Mouse (Mus musculus) thymus, adult 2 months (tissue): ENCODE measurements around the gene Asic3. TPM values are rescaled to one million over a fixed set of nuclear protein-coding genes. Genes with fewer than 3 reads are reported as not detected.

Experiments
- DNase-seq: peaks from one replicate; pipeline ENCODE4 v3.0.0; 2021
- H3K27ac ChIP-seq: fragments of 200-500 bp; 2 replicates; pipeline ENCODE4 v1.5.1; 2012; ENCODE audit warnings: low read length, control low read depth; ENCODE audit not compliant: control insufficient read depth, insufficient read depth
- H3K27me3 ChIP-seq: fragments of 200-500 bp; 2 replicates; pipeline ENCODE4 v1.6.1; 2012; ENCODE audit warnings: mild to moderate bottlenecking, low read length, moderate library complexity, mixed read lengths; ENCODE audit not compliant: control insufficient read depth, insufficient read depth
- H3K36me3 ChIP-seq: fragments of 200-500 bp; 2 replicates; pipeline ENCODE4 v1.6.1; 2012; ENCODE audit warnings: mild to moderate bottlenecking, low read length, moderate library complexity; ENCODE audit not compliant: control insufficient read depth, insufficient read depth
- H3K4me1 ChIP-seq: fragments of 200-500 bp; replicated peaks from 2 replicates; pipeline ENCODE4 v1.6.1; 2012; ENCODE audit warnings: low read length; ENCODE audit not compliant: control insufficient read depth, insufficient read depth
- H3K4me3 ChIP-seq: fragments of 200-500 bp; 2 replicates; pipeline ENCODE4 v1.5.1; 2012; ENCODE audit warnings: mild to moderate bottlenecking, low read length, control low read depth, moderate library complexity; ENCODE audit not compliant: control insufficient read depth, insufficient read depth
- CTCF ChIP-seq: fragments of 200-500 bp; IDR thresholded peaks from 2 replicates; pipeline ENCODE4 v1.5.1; 2012; ENCODE audit warnings: mild to moderate bottlenecking, control low read depth, low read length, moderate library complexity, borderline replicate concordance; ENCODE audit not compliant: control insufficient read depth, poor library complexity, insufficient read depth; ENCODE audit errors: extremely low read depth
- POLR2A ChIP-seq: fragments of 200-500 bp; IDR thresholded peaks from 2 replicates; pipeline ENCODE4 v1.6.1; 2012; ENCODE audit warnings: mild to moderate bottlenecking, low read length, control low read depth, moderate library complexity; ENCODE audit not compliant: control insufficient read depth, poor library complexity, insufficient read depth; ENCODE audit errors: extremely low read depth
- WGBS: fragments of 180-500 bp; shearing (Covaris S2); methylation state at CpG from one replicate; pipeline ENCODE4 v1.1.7; 2018; 5-methylcytosine and 5-hydroxymethylcytosine counted together
- polyA plus RNA-seq: library from polyadenylated mRNA; depleted of rRNA; stranded (reverse); fragments of >200 nt; gene quantifications from 2 replicates; pipeline ENCODE4 v1.2.3, GENCODE M21; 2012

Asic3 gene
- polyA plus RNA-seq, 1 experiment = 2.1 TPM

- Histone ChIP-seq H3K36me3 (no peaks in the 10 kb centered on the region), H3K4me3 (no peak overlapping the region), H3K27me3 (no peaks in the 10 kb centered on the region; the same call in 1 of the 2 replicates), H3K4me1 (0 out of 2 replicates have a peak, but pooled peaks cover 4% of the 10 kb centered on the region), H3K27ac (no peak overlapping the region)
- DNase-seq = no peak
- TF ChIP-seq POLR2A (no peak), CTCF (0 out of 2 replicates have a peak, but pooled peaks have one; percentile 0)
- 86% methylated on average over 13 of the region's 13 CpGs for WGBS
These were observed 746 bp downstream of the Asic3 start for GRCm38 (mm10) chr5:24413938-24414337.

GRCm38 (mm10) chr5:24416222-24416736 is 3.1 kb downstream of the Asic3 start:
- H3K4me3 ChIP-seq = no peak overlapping the region
- H3K27me3 ChIP-seq = no peaks in the 10 kb centered on the region; the same call in 1 of the 2 replicates
- no peak for TF ChIP-seq POLR2A
- TF ChIP-seq CTCF = no peak; the same call in 1 of the 2 replicates
- H3K27ac ChIP-seq = no peak overlapping the region
- WGBS = 21% methylated on average over 21 of the region's 21 CpGs
- H3K4me1 ChIP-seq = 0 out of 2 replicates have a peak, but pooled peaks cover 4% of the 10 kb centered on the region
- H3K36me3 ChIP-seq = no peaks in the 10 kb centered on the region
- peak; percentile 74 for DNase-seq

DNA sequence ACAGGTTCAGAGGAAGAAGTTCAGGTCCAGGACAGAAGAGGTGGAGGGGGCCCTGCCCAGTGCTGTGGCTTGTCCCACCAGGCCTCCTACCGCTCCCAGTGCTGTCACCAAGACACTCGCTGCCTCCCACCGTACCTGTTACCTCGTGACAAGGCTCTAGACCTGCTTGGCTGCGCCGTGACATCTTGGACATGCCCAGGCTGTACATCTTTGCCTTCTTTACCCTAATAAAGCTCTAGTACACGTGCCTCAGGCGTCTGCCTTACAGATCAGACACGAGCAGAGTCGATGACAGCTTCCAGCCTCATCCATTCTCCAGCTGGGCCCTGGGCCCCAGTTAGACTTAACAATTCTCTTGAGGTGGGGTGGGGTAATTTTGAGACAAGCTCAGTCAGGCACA is 4.4 kb downstream of the Asic3 start:
- 97% methylated on average over 10 of the region's 10 CpGs for WGBS

GRCm38 (mm10) chr5:24420381-24420780 is 7.2 kb downstream of the Asic3 start:
- Histone ChIP-seq H3K4me1 (peaks cover 18% of the 10 kb centered on the region), H3K27ac (no peak overlapping the region), H3K4me3 (no peak overlapping the region), H3K27me3 (no peaks in the 10 kb centered on the region), H3K36me3 (no peaks in the 10 kb centered on the region)
- no peak for DNase-seq
- 98% methylated on average over 9 of the region's 9 CpGs for WGBS
- TF ChIP-seq POLR2A (no peak), CTCF (no peak)

More for the DNA sequence above, 4.4 kb downstream of the Asic3 start:
- Histone ChIP-seq H3K27me3 (no peaks in the 10 kb centered on the region; the same call in 1 of the 2 replicates), H3K4me3 (no peak overlapping the region), H3K36me3 (no peaks in the 10 kb centered on the region), H3K27ac (no peak overlapping the region), H3K4me1 (0 out of 2 replicates have a peak, but pooled peaks cover 4% of the 10 kb centered on the region)
- no peak for DNase-seq
- TF ChIP-seq POLR2A = no peak
- TF ChIP-seq CTCF = no peak

GRCm38 (mm10) chr5:24423129-24424003 is 10.2 kb downstream of the Asic3 start, which contains the start of the genes Cdk5 and Slc4a2:
TSS of gene Cdk5 (minus strand) at chr5:24423530.
TSS of gene Slc4a2 (plus strand) at chr5:24423837.
- peak; percentile 98 for DNase-seq
- no peaks in the 10 kb centered on the region for H3K27me3 ChIP-seq
- TF ChIP-seq CTCF (peak; percentile 47; the same call in 1 of the 2 replicates), POLR2A (peak; percentile 71)
- H3K36me3 ChIP-seq = no peaks in the 10 kb centered on the region
- peak within 1 kb of the TSS; percentile 91 for H3K27ac ChIP-seq
- H3K4me3 ChIP-seq = peak within 1 kb of the TSS; percentile 72
- H3K4me1 ChIP-seq = peaks cover 28% of the 10 kb centered on the region
- under 1% methylated on average over 46 of the region's 46 CpGs for WGBS

DNA sequence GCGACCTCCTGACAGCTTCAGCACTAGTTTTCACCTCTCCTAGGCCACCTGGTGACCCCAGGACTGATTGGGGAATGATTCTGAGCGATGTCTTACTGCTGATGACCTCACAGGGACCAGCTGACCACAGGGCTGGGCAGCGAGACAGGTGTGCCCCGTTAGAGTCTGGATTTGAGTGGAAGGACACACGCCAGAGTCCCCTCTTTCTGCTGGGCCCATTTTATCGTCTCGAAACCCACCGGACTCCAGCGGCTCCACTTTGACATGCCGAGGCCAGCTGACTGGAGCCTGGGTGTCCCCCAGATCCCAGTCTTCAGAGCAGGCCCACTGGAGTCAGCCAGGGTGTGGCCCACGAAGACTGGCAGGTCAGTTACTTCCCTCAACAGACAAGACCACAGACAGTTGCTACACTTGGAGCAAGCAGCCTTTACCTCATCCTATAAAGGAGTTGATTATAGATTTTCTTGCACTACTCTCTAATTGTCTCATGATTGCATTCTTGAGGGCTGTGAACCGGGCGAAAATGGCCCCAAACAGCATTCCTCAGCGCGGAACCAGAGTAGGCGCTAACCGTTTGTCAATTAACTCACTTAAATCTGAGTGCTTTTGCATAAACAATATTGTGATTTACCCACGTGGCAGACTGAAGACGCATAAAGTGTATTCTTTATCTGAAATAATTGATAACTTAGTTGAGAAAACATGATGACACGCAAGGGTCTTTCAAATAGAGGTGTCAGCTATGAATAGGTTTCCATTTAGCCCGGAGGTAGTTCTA is 11.0 kb downstream of the Asic3 start:
- Histone ChIP-seq H3K4me1 (peaks cover 28% of the 10 kb centered on the region), H3K36me3 (peaks cover under 1% of the 10 kb centered on the region), H3K27me3 (no peaks in the 10 kb centered on the region), H3K4me3 (peak overlapping the region; percentile 72), H3K27ac (peak overlapping the region; percentile 91)
- no peak for DNase-seq
- TF ChIP-seq CTCF = no peak
- no peak for TF ChIP-seq POLR2A
- WGBS = 14% methylated on average over 21 of the region's 21 CpGs
